Mouse (Mus musculus) lung, embryonic 16.5 days (tissue): Measurements from ENCODE around the gene Aktip. TPM values are rescaled to one million over a fixed set of nuclear protein-coding genes. Genes with fewer than 3 reads are reported as not detected.
A peak's percentile ranks its signal among the peaks of the same experiment; 100 is the strongest.

Source experiments
- ATAC-seq: fragments of 200-750 bp; cut with Nextera tagmentation; 2 replicates; pipeline ENCODE4 v1.8.0; 2017; ENCODE audit warnings: low read depth, mild to moderate bottlenecking, moderate library complexity
- H3K27ac ChIP-seq: fragments of 300-500 bp; sonication (generic); 2 replicates; pipeline ENCODE4 v1.5.1; 2014; ENCODE audit warnings: mild to moderate bottlenecking, control low read depth, low read length
- H3K27me3 ChIP-seq: fragments of 300-500 bp; sonication (generic); 2 replicates; pipeline ENCODE4 v1.6.1; 2014; ENCODE audit warnings: low read depth, low read length, mixed read lengths; ENCODE audit not compliant: control insufficient read depth, insufficient read depth
- H3K36me3 ChIP-seq: fragments of 300-500 bp; sonication (generic); 2 replicates; pipeline ENCODE4 v1.6.1; 2014; ENCODE audit warnings: low read length; ENCODE audit not compliant: control insufficient read depth, insufficient read depth
- H3K4me1 ChIP-seq: fragments of 300-500 bp; sonication (generic); replicated peaks from 2 replicates; pipeline ENCODE4 v1.6.1; 2014; ENCODE audit warnings: low read length, mixed read lengths; ENCODE audit not compliant: control insufficient read depth, insufficient read depth
- H3K4me2 ChIP-seq: fragments of 300-500 bp; sonication (generic); 2 replicates; pipeline ENCODE4 v1.6.1; 2014; ENCODE audit warnings: low read depth, low read length, control low read depth
- H3K4me3 ChIP-seq: fragments of 300-500 bp; sonication (generic); 2 replicates; pipeline ENCODE4 v1.5.1; 2014; ENCODE audit warnings: mild to moderate bottlenecking, low read length, control low read depth
- H3K9ac ChIP-seq: fragments of 300-500 bp; sonication (generic); 2 replicates; pipeline ENCODE4 v1.6.1; 2014; ENCODE audit warnings: low read length, control low read depth
- H3K9me3 ChIP-seq: fragments of 300-500 bp; sonication (generic); 2 replicates; pipeline ENCODE4 v1.6.1; 2016; ENCODE audit warnings: low read length; ENCODE audit not compliant: control insufficient read depth
- WGBS: fragments of 180-500 bp; shearing (Covaris S2); extraction: QIAGEN DNeasy Blood & Tissue Kit; methylation state at CpG from one replicate; pipeline ENCODE4 v1.1.7; 2014; 5-methylcytosine and 5-hydroxymethylcytosine counted together
- polyA plus RNA-seq: library from polyadenylated mRNA; unstranded; fragments of >200 nt; fragmentation: Nextera tagmentation; extraction: Ambion mirVana; gene quantifications from 2 replicates; pipeline ENCODE4 v1.2.1, GENCODE M21; 2015

Aktip gene
- polyA plus RNA-seq, 1 experiment from 2014 or later, result 76.9 TPM

DNA sequence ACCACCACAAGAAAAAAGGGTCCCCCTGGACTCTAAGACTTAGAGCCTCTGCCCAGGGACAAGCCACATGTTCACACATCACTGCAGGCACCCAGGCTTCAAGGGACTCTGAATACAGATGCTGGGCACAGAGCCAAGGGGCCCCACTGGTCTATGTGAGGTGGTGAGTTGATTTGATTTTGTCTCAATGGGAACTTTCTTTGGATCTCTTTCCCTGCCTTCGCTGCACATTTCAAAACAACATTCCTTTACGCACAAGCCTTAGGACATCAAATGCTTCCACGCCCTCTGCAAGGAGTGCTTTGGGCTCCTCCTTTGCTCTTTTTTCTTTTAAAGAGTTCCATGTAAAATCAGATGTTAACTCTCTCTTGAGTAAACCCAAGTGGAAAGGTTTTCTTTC lies 1.7 kb downstream of the Aktip start:
- no peaks in the 10 kb centered on the region for H3K27me3 ChIP-seq
- H3K36me3 ChIP-seq, result no peaks in the 10 kb centered on the region
- ATAC-seq, result peak; percentile 45; the same call in 1 of the 2 replicates
- no peak overlapping the region for H3K9ac ChIP-seq
- H3K27ac ChIP-seq, result no peak overlapping the region
- no peak overlapping the region for H3K4me3 ChIP-seq
- H3K4me1 ChIP-seq, result no peaks in the 10 kb centered on the region; the same call in 1 of the 2 replicates
- WGBS, result 22% methylated on average over 3 of the region's 3 CpGs
- no peak overlapping the region for H3K4me2 ChIP-seq
- no peaks in the 10 kb centered on the region for H3K9me3 ChIP-seq

DNA sequence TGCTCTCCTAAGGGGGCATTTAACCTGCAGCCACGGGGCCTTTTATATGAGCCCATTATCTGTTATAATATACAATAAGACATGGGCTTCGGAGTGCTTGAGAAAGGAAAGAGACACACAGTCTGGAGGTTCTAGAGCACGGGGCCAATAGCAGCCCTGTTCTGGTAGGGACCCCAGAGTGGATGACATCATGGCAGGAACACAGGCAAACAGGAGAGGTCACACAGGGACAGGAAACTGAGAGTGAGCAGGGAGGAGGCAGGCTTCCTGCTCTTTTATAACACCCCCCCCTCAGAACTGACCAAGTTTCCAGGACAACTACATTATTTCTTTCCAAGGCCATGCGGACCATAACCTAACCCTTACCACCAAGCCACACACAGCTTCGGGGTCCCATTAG lies 2.5 kb downstream of the Aktip start:
- H3K9me3 ChIP-seq, result no peaks in the 10 kb centered on the region
- no peak overlapping the region for H3K4me2 ChIP-seq
- no peaks in the 10 kb centered on the region for H3K27me3 ChIP-seq
- no peaks in the 10 kb centered on the region for H3K36me3 ChIP-seq
- no peak overlapping the region for H3K9ac ChIP-seq
- no peak overlapping the region for H3K27ac ChIP-seq
- 75% methylated on average over 5 of the region's 5 CpGs for WGBS
- no peak overlapping the region for H3K4me3 ChIP-seq
- no peaks in the 10 kb centered on the region; the same call in 1 of the 2 replicates for H3K4me1 ChIP-seq
- no peak for ATAC-seq

DNA sequence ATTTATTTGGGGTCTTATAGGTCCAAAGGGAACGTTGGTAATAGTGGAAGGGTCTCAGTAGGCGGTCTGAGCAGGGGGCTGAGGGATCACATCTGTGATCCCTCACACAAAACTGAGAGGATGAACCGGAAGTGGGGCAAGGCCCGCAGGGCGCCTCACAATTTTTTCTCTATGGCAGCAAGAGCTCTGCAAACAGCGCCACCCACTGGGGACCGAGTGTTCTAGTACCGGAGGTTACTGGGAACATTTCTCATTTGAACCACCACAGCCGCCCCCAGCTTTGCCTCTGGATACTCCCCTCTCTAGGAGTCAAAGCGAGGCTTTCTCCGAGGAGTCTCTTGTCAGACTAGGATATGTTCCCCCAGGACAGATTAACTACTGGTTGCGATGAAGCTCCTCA lies 3.1 kb downstream of the Aktip start:
- Histone ChIP-seq H3K4me1 (no peaks in the 10 kb centered on the region; the same call in 1 of the 2 replicates), H3K4me3 (no peak overlapping the region), H3K27me3 (no peaks in the 10 kb centered on the region), H3K9me3 (no peaks in the 10 kb centered on the region), H3K36me3 (no peaks in the 10 kb centered on the region), H3K4me2 (no peak overlapping the region), H3K9ac (no peak overlapping the region), H3K27ac (no peak overlapping the region)
- WGBS, result 79% methylated on average over 12 of the region's 12 CpGs
- no peak for ATAC-seq

DNA sequence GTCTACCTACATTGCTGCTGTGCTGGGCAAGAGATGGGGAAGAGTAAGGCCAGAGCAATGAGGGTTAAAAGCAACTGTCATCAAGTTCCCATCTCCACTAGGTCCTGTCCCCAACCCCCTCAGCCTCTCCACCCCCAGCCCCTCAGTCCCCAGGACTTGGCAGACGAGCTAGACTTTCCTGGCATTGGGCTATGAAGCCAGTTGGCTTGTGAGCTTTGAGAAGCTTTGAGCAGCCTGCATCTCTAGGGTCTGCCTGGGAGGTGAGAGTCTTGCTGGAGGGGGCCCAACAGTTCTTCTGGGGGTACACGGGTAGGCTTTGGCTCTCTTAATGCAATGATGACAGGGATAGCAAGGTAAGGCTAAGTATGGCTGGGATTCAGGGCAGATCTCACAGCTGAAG lies 5.7 kb downstream of the Aktip start:
- Histone ChIP-seq H3K9me3 (no peaks in the 10 kb centered on the region), H3K4me2 (no peak overlapping the region), H3K4me3 (no peak overlapping the region), H3K9ac (no peak overlapping the region), H3K4me1 (peaks cover 4% of the 10 kb centered on the region; the same call in 1 of the 2 replicates), H3K27ac (no peak overlapping the region), H3K36me3 (no peaks in the 10 kb centered on the region), H3K27me3 (peaks cover 11% of the 10 kb centered on the region)
- WGBS, result 78% methylated on average over 2 of the region's 2 CpGs
- ATAC-seq, result no peak

DNA sequence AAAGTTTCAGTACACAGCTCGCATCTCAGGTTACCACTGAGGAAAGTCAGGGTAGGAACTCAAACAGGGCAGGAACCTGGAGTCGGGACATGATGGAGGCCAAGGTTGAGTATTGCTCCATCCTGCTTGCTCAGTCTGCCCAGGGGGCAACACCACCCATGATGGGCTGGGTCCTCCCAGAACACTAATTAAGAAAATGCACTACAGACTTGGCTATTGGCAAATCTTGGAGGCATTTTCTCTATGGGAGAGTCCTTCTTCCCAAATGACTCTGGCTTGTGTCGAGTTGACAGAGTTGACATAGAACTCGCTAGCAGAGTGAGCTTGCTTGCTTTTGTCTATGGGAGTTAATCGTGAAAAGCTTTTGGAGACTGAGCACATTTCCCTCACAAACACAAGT lies 6.8 kb downstream of the Aktip start:
- H3K4me3 ChIP-seq, result no peak overlapping the region
- WGBS, result 78% methylated on average over 5 of the region's 5 CpGs
- H3K9me3 ChIP-seq, result no peaks in the 10 kb centered on the region
- H3K4me2 ChIP-seq, result no peak overlapping the region
- H3K36me3 ChIP-seq, result no peaks in the 10 kb centered on the region
- H3K4me1 ChIP-seq, result peaks cover 4% of the 10 kb centered on the region; the same call in 1 of the 2 replicates
- H3K27me3 ChIP-seq, result peaks cover 12% of the 10 kb centered on the region
- no peak for ATAC-seq
- H3K9ac ChIP-seq, result no peak overlapping the region
- no peak overlapping the region for H3K27ac ChIP-seq

DNA sequence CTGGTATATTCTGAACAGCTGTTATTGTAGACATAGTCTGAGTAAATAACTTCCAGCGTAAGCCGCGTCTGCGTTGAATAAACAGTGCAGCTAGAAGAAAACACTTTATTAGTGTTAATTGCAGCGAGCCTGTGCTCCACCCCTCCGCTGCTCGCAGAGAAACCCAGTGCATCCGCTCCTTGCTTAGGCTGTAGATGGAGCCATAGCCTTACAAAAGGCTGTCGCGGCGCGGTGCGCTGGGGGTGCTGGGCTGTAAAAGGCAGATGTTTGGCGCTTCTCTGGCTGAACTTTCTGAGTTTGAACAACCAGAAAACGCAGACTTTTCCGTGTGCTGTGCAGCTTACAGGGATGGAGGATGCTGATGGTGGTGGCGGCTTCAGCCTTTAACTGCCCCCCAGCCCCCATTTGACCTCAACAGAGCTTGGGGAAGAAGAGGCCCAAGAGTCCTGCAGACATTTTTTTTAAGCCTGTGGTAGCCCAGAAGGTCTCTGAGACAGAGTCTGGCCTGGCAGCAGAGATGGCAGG lies 8.9 kb downstream of the Aktip start:
- Histone ChIP-seq H3K4me2 (peak overlapping the region; percentile 47), H3K27me3 (peaks cover 12% of the 10 kb centered on the region), H3K9me3 (no peaks in the 10 kb centered on the region), H3K4me3 (no peak overlapping the region), H3K27ac (no peak overlapping the region), H3K36me3 (no peaks in the 10 kb centered on the region), H3K9ac (peak overlapping the region; percentile 46), H3K4me1 (peaks cover 4% of the 10 kb centered on the region; the same call in 1 of the 2 replicates)
- WGBS, result 2% methylated on average over 17 of the region's 17 CpGs
- peak; percentile 94 for ATAC-seq

DNA sequence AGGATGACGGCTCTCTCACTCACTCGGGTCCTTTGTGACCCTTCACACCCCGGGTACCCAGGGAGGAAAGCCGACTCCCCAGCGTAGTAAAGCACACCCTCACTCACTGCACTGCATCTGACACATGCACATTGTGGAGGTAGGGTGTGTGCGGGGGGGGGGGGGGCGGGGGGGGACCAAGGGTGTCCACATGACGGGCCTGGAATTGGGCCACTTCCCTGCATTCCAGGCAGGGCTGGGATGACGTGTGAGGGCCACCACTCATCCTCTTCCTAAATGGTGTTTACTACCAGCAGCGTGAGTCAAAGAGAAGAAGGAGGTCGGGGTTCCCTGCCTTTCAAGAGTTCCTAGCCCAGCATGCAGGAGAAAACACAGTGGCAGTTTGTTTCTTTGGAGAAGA lies 11.6 kb downstream of the Aktip start:
- H3K4me1 ChIP-seq, result peaks cover 4% of the 10 kb centered on the region; the same call in 1 of the 2 replicates
- H3K4me3 ChIP-seq, result no peak overlapping the region
- 0 out of 2 replicates have a peak, but pooled peaks cover 2% of the 10 kb centered on the region for H3K9me3 ChIP-seq
- 53% methylated on average over 9 of the region's 11 CpGs for WGBS
- ATAC-seq, result no peak
- H3K4me2 ChIP-seq, result no peak overlapping the region
- no peak overlapping the region for H3K27ac ChIP-seq
- H3K36me3 ChIP-seq, result no peaks in the 10 kb centered on the region
- no peak overlapping the region for H3K9ac ChIP-seq
- H3K27me3 ChIP-seq, result peaks cover 12% of the 10 kb centered on the region

DNA sequence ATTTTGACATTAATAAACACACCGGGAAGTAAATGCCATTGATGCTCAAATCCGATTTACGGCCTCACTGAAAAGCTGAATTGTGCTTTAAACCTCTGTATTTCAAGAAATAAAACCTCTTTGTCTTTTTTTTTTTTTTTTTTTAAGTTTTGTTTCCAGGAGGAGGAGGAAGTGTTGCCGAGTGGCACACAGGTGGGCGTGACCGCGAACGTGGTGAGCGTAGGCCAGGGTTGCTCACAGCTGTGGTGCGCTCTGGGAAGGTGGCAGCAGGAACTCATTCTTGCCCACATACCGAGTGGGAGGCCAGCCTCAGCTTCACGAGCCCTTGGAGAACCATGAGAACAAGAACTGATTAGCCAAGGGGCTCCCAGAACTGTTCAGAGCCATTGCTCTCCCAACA lies 13.4 kb downstream of the Aktip start:
- 62% methylated on average over 12 of the region's 12 CpGs for WGBS
- Histone ChIP-seq H3K9me3 (0 out of 2 replicates have a peak, but pooled peaks cover 2% of the 10 kb centered on the region), H3K4me3 (no peak overlapping the region)

DNA sequence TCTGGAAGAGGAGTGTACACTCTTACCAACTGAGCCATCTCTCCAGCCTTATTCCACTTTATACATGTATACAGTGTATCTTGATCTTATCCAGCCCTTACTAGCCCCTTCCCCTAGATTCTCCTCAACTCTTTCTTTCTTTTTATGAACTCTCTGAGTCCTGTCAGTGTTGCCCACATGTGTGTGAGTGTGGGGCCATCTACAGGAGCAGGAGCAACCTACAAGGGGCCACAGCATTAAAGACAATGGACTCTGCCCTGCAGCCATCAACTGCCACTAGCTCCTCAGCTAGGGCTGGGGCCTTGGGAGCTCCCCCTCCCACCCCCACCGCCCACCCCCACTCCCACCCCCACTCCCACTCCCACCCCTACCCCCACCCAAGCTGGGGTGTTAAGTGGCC lies 22.1 kb downstream of the Aktip start:
- H3K36me3 ChIP-seq, result no peaks in the 10 kb centered on the region
- no peaks in the 10 kb centered on the region for H3K4me1 ChIP-seq
- no peak overlapping the region for H3K27ac ChIP-seq
- H3K4me3 ChIP-seq, result no peak overlapping the region
- H3K9ac ChIP-seq, result no peak overlapping the region
- 30% methylated on average over 1 of the region's 1 CpGs for WGBS
- H3K27me3 ChIP-seq, result no peaks in the 10 kb centered on the region
- no peaks in the 10 kb centered on the region for H3K9me3 ChIP-seq
- no peak for ATAC-seq
- H3K4me2 ChIP-seq, result no peak overlapping the region

More for the DNA sequence above, 13.4 kb downstream of the Aktip start:
- no peak overlapping the region for H3K4me2 ChIP-seq
- no peak overlapping the region for H3K9ac ChIP-seq
- no peak for ATAC-seq
- peaks cover 4% of the 10 kb centered on the region; the same call in 1 of the 2 replicates for H3K4me1 ChIP-seq
- H3K36me3 ChIP-seq, result no peaks in the 10 kb centered on the region
- H3K27me3 ChIP-seq, result peaks cover 12% of the 10 kb centered on the region
- H3K27ac ChIP-seq, result no peak overlapping the region

DNA sequence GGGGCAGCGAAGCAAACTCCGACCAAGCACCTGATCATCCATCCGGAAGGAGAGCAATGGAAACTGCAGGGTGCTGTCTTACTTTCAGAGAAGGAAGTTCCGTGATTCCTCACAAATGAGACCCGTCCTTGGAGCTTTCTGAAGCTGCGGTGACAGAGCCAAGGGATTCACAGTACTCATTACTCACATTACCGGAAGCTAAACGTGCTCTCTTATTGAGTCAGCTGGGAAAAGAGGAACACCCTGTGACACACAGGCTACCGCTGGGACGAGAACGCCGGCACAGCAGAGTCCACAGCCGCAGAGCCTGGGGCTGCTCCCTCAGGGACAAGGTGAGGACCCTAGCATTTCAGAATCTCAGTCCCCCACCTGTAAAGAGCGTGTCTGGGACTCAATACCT lies 23.6 kb downstream of the Aktip start:
- H3K27me3 ChIP-seq, result no peaks in the 10 kb centered on the region
- H3K36me3 ChIP-seq, result no peaks in the 10 kb centered on the region
- no peak overlapping the region for H3K9ac ChIP-seq
- no peak overlapping the region for H3K27ac ChIP-seq
- no peak overlapping the region for H3K4me2 ChIP-seq
- H3K9me3 ChIP-seq, result no peaks in the 10 kb centered on the region
- 73% methylated on average over 14 of the region's 14 CpGs for WGBS
- no peak overlapping the region for H3K4me3 ChIP-seq
- no peaks in the 10 kb centered on the region for H3K4me1 ChIP-seq
- ATAC-seq, result no peak
